In genomic region chr3:116861540-116862067, GRCm38 (mm10) we compare ENCODE assay signal across 8 mouse cellular contexts. TPM values are rescaled to one million over a fixed set of nuclear protein-coding genes. Genes with fewer than 3 reads are reported as not detected.
DNase-seq lines count a peak whose midpoint lies in the region; ATAC-seq lines count a peak whose summit lies in the region.

No protein-coding gene starts in this region.

- peaks cover 5% of the 10 kb centered on the region; the same call in 1 of the 2 replicates for H3K4me1 ChIP-seq in intestine, embryonic 15.5 days (replicated peaks)

- H3K4me2 ChIP-seq in intestine, embryonic 15.5 days (replicated peaks) = peak overlapping the region; percentile 74

- WGBS in intestine, embryonic 15.5 days = 1% methylated on average over 25 of the region's 25 CpGs

- H3K27me3 ChIP-seq in intestine, embryonic 15.5 days (replicated peaks) = no peaks in the 10 kb centered on the region

- no peaks in the 10 kb centered on the region for H3K36me3 ChIP-seq in intestine, embryonic 15.5 days

- intact Hi-C loops in gastrocnemius, postnatal 36 days (cut with DNase I) = no loop called here
- intact Hi-C loops in left cerebral cortex, postnatal 36 days (cut with DNase I) = no loop called here

- H3K9ac ChIP-seq in intestine, embryonic 15.5 days = peak overlapping the region; percentile 47

- no peaks in the 10 kb centered on the region for H3K9me3 ChIP-seq in intestine, embryonic 15.5 days

- peak overlapping the region; percentile 52 for H3K4me3 ChIP-seq in intestine, embryonic 15.5 days (replicated peaks)

- ATAC-seq in intestine, embryonic 15.5 days = peak; percentile 89

- H3K27ac ChIP-seq in intestine, embryonic 15.5 days = peak overlapping the region; percentile 70

- peak; percentile 74 to 93 for DNase-seq in adrenal gland, adult (ENCODE audit: inconsistent age in 2 of 2, low spot score in 1 of 2)
- peak; percentile 76 for DNase-seq in embryo, embryonic 10.5 days (ENCODE audit: low spot score)
- peak; percentile 9 to 51 for DNase-seq in gastrocnemius, postnatal 36 days
- peak; percentile 33 to 37 for DNase-seq in left cerebral cortex, postnatal 36 days (ENCODE audit: low spot score in 2 of 2)
- peak; percentile 59 for DNase-seq in mesoderm, embryonic 11.5 days (ENCODE audit: low read depth, low spot score)
- peak; percentile 34 for DNase-seq in right cerebral cortex, postnatal 14 days
- peak; percentile 63 to 76 for DNase-seq in urinary bladder, postnatal 36 days (ENCODE audit: low spot score in 2 of 2)

RNA-seq across cellular contexts. Expression of gene Frrs1, which starts 2.3 kb away (rescaled TPM):
- 1 to 10 TPM; 2.2 to 3.4 TPM for total RNA-seq in gastrocnemius, postnatal 36 days (2021)
- 36.6 and 39.0 TPM in 2 replicates for polyA plus RNA-seq in intestine, embryonic 15.5 days (2015; fragmentation: Nextera tagmentation; extraction: Ambion mirVana)
- total RNA-seq in left cerebral cortex, postnatal 36 days (2021) = 1 to 10 TPM; 1.6 to 1.8 TPM

RNA-seq across cellular contexts. Expression of gene Agl, which starts 53.6 kb away (rescaled TPM):
- total RNA-seq in gastrocnemius, postnatal 36 days (2021) = 100 to 1,000 TPM; 722 to 762 TPM
- polyA plus RNA-seq in intestine, embryonic 15.5 days (2015; fragmentation: Nextera tagmentation; extraction: Ambion mirVana) = 12.1 and 12.2 TPM in 2 replicates
- total RNA-seq in left cerebral cortex, postnatal 36 days (2021) = 10 to 100 TPM; 23.8 to 26.1 TPM

Comparison
In these comparisons a context has a peak if more than half of its experiments do, and no peak if none do; other contexts are left out.
1. Peak in every context shown above with its lines: DNase-seq, ATAC-seq, H3K4me3 ChIP-seq and H3K27ac ChIP-seq.
2. DNase-seq: peak in every context shown above with its lines; median percentile 84 in adrenal gland, adult; 76 in embryo, embryonic 10.5 days; 70 in urinary bladder, postnatal 36 days; 59 in mesoderm, embryonic 11.5 days; 35 in left cerebral cortex, postnatal 36 days; 34 in right cerebral cortex, postnatal 14 days; 30 in gastrocnemius, postnatal 36 days.
3. RNA of gene Agl, which starts 53.6 kb away (total RNA-seq): 722 to 762 TPM in gastrocnemius, postnatal 36 days; 23.8 to 26.1 TPM in left cerebral cortex, postnatal 36 days; every median in the first group is over 10 times any median in the second.